Mouse (Mus musculus): ENCODE measurements around the gene Pipox. TPM values are rescaled to one million over a fixed set of nuclear protein-coding genes. Genes with fewer than 3 reads are reported as not detected.
A peak's percentile ranks its signal among the peaks of the same experiment; 100 is the strongest.

Gene Pipox
- polyA plus RNA-seq, 1 experiment from 2014 or later = 48.9 TPM

DNA sequence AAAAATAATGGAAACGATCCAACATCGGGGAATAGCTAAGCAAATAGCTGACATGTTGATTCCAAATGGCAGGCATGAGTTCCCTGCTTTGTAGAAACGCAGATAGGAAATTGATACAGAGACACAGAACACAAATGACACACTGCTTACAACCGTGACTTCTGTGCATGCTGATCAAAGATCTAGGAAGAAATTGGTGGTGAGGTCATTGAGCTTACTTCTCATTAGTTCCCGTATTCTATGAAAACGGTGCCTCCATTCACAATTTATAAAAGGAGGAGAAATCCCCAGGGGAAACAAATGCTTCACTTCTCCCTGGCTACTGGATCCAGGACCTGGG lies 2.6 kb upstream of the Pipox start:
- Histone ChIP-seq H3K4me1 (ENCODE audit: insufficient read depth) (peaks cover 19% of the 10 kb centered on the region), H3K27me3 (ENCODE audit: insufficient read depth, low read length) (no peaks in the 10 kb centered on the region; the same call in 1 of the 2 replicates)
- TF ChIP-seq CTCF (IDR thresholded peaks at IDR 0.05; ENCODE audit: low read depth) (no peak), EP300 (IDR thresholded peaks at IDR 0.05; ENCODE audit: low read depth) (no peak)

DNA sequence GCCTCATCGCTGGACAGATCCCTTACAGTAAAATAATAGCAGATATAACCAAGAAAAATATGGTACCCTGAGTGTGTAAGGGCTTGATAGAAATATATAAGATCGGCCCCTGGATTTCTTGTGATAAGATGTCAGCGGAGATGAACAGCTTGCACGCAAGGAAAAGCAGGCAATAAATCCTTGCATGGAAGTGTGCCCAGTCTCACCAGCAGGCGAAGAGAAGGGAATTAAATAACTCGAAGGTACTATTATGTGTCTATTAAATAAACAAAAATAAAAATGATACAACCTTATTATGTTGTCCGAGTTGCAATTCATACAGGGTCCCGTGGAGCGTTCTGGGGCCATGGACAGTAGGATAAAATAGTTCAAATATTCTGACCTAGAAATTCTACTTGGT lies 2.1 kb upstream of the Pipox start:
- no peak overlapping the region for H3K4me3 ChIP-seq (ENCODE audit: low read depth, low read length)
- H3K9ac ChIP-seq (replicated peaks) = no peak overlapping the region
- H3K4me2 ChIP-seq (ENCODE audit: low read depth, low read length) = no peak overlapping the region
- no peaks in the 10 kb centered on the region for H3K36me3 ChIP-seq (replicated peaks; ENCODE audit: insufficient read depth, low read length)
- no peak for TF ChIP-seq CTCF (IDR thresholded peaks at IDR 0.05; ENCODE audit: low read depth)
- TF ChIP-seq EP300 (IDR thresholded peaks at IDR 0.05; ENCODE audit: low read depth) = no peak
- peaks cover 22% of the 10 kb centered on the region for H3K4me1 ChIP-seq (ENCODE audit: insufficient read depth)
- DNase-seq = no peak
- WGBS (ENCODE audit: insufficient replicate concordance) = 78% methylated on average over 9 of the region's 9 CpGs
- ATAC-seq = no peak
- H3K9me3 ChIP-seq (ENCODE audit: low read length) = no peaks in the 10 kb centered on the region
- no peaks in the 10 kb centered on the region; the same call in 1 of the 2 replicates for H3K27me3 ChIP-seq (ENCODE audit: insufficient read depth, low read length)
- H3K27ac ChIP-seq (ENCODE audit: low read depth) = no peak overlapping the region

More for the DNA sequence above, 2.6 kb upstream of the Pipox start:
- Histone ChIP-seq H3K9ac (replicated peaks) (no peak overlapping the region), H3K4me3 (ENCODE audit: low read depth, low read length) (no peak overlapping the region), H3K4me2 (ENCODE audit: low read depth, low read length) (no peak overlapping the region), H3K36me3 (replicated peaks; ENCODE audit: insufficient read depth, low read length) (no peaks in the 10 kb centered on the region), H3K27ac (ENCODE audit: low read depth) (no peak overlapping the region), H3K9me3 (ENCODE audit: low read length) (no peaks in the 10 kb centered on the region)
- 59% methylated on average over 6 of the region's 6 CpGs for WGBS (ENCODE audit: insufficient replicate concordance)
- DNase-seq = no peak
- no peak for ATAC-seq

DNA sequence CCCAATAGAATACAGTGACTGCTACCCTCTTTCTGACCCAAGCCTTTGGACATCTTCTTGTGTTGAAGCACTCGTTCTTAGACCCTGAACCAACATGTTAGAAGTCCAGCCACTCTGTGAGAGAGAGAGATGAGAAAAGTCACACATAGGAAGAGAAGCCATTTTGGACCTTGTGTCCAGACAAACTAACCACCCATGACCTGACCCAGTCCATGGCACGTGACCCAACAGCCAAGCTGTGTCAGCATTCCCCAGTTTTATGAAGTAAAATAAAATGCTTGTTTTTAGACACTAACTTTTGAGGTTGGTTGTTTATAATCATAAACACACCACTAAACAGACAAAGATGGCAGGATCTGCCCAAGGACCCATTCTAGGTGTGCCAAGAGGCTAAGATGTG lies 1.1 kb upstream of the Pipox start:
- 65% methylated on average over 2 of the region's 2 CpGs for WGBS (ENCODE audit: insufficient replicate concordance)
- DNase-seq = no peak
- Histone ChIP-seq H3K27ac (ENCODE audit: low read depth) (peak overlapping the region; percentile 83; the same call in 1 of the 2 replicates), H3K9ac (replicated peaks) (no peak overlapping the region), H3K36me3 (replicated peaks; ENCODE audit: insufficient read depth, low read length) (no peaks in the 10 kb centered on the region), H3K4me2 (ENCODE audit: low read depth, low read length) (no peak overlapping the region), H3K4me3 (ENCODE audit: low read depth, low read length) (no peak overlapping the region), H3K9me3 (ENCODE audit: low read length) (no peaks in the 10 kb centered on the region), H3K4me1 (ENCODE audit: insufficient read depth) (peaks cover 29% of the 10 kb centered on the region), H3K27me3 (ENCODE audit: insufficient read depth, low read length) (no peaks in the 10 kb centered on the region; the same call in 1 of the 2 replicates)
- TF ChIP-seq EP300 (IDR thresholded peaks at IDR 0.05; ENCODE audit: low read depth) = no peak
- no peak for TF ChIP-seq CTCF (IDR thresholded peaks at IDR 0.05; ENCODE audit: low read depth)
- ATAC-seq = no peak

DNA sequence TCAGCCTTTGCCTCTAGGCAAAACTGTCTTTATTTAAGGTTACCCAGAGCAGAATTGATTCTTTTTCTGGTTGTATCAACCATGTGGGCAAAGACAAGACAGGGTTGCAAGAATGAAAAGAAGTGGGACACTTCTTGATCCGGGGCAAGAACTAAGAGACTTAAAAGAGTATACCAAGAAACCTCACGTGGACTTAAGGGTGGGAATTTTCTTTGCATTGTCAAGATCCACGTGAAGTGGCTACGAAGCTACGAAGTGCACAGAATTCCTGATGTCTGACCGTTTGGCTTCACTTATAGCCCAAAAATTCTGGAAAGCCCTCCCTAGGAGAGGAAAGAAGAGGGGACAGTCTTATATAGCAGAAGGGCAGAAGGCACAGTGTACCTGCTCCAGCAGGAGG lies 613 bp downstream of the Pipox start:
- no peaks in the 10 kb centered on the region for H3K36me3 ChIP-seq (replicated peaks; ENCODE audit: insufficient read depth, low read length)
- H3K4me2 ChIP-seq (ENCODE audit: low read depth, low read length) = peak overlapping the region; percentile 63
- DNase-seq (no peak), ATAC-seq (no peak)
- H3K4me3 ChIP-seq (ENCODE audit: low read depth, low read length) = peak overlapping the region; percentile 41
- H3K9ac ChIP-seq (replicated peaks) = peak overlapping the region; percentile 60
- TF ChIP-seq EP300 (IDR thresholded peaks at IDR 0.05; ENCODE audit: low read depth) (no peak), CTCF (IDR thresholded peaks at IDR 0.05; ENCODE audit: low read depth) (no peak)
- peaks cover 29% of the 10 kb centered on the region for H3K4me1 ChIP-seq (ENCODE audit: insufficient read depth)
- peak overlapping the region; percentile 83 for H3K27ac ChIP-seq (ENCODE audit: low read depth)
- WGBS (ENCODE audit: insufficient replicate concordance) = 44% methylated on average over 6 of the region's 6 CpGs
- no peaks in the 10 kb centered on the region; the same call in 1 of the 2 replicates for H3K27me3 ChIP-seq (ENCODE audit: insufficient read depth, low read length)
- H3K9me3 ChIP-seq (ENCODE audit: low read length) = no peaks in the 10 kb centered on the region

GRCm38 (mm10) chr11:77892883-77893282 lies 1.0 kb downstream of the Pipox start:
- Histone ChIP-seq H3K9me3 (ENCODE audit: low read length) (no peaks in the 10 kb centered on the region), H3K4me3 (ENCODE audit: low read depth, low read length) (peak overlapping the region; percentile 41), H3K27ac (ENCODE audit: low read depth) (peak overlapping the region; percentile 83), H3K4me2 (ENCODE audit: low read depth, low read length) (peak overlapping the region; percentile 63), H3K9ac (replicated peaks) (peak overlapping the region; percentile 60), H3K36me3 (replicated peaks; ENCODE audit: insufficient read depth, low read length) (no peaks in the 10 kb centered on the region), H3K27me3 (ENCODE audit: insufficient read depth, low read length) (no peaks in the 10 kb centered on the region; the same call in 1 of the 2 replicates), H3K4me1 (ENCODE audit: insufficient read depth) (peaks cover 29% of the 10 kb centered on the region)
- DNase-seq (no peak), ATAC-seq (no peak)
- TF ChIP-seq CTCF (IDR thresholded peaks at IDR 0.05; ENCODE audit: low read depth) = no peak
- no peak for TF ChIP-seq EP300 (IDR thresholded peaks at IDR 0.05; ENCODE audit: low read depth)
- WGBS (ENCODE audit: insufficient replicate concordance) = 30% methylated on average over 5 of the region's 5 CpGs

GRCm38 (mm10) chr11:77890648-77891258 lies 3.1 kb downstream of the Pipox start:
- no peaks in the 10 kb centered on the region for H3K36me3 ChIP-seq (replicated peaks; ENCODE audit: insufficient read depth, low read length)
- peak overlapping the region; percentile 77 for H3K27ac ChIP-seq (ENCODE audit: low read depth)
- H3K9ac ChIP-seq (replicated peaks) = no peak overlapping the region
- H3K27me3 ChIP-seq (ENCODE audit: insufficient read depth, low read length) = no peaks in the 10 kb centered on the region
- no peak overlapping the region for H3K4me3 ChIP-seq (ENCODE audit: low read depth, low read length)
- H3K4me2 ChIP-seq (ENCODE audit: low read depth, low read length) = no peak overlapping the region
- no peak for DNase-seq
- no peaks in the 10 kb centered on the region for H3K9me3 ChIP-seq (ENCODE audit: low read length)
- TF ChIP-seq CTCF (IDR thresholded peaks at IDR 0.05; ENCODE audit: low read depth) = no peak
- TF ChIP-seq EP300 (IDR thresholded peaks at IDR 0.05; ENCODE audit: low read depth) = no peak
- WGBS (ENCODE audit: insufficient replicate concordance) = 55% methylated on average over 2 of the region's 2 CpGs
- H3K4me1 ChIP-seq (ENCODE audit: insufficient read depth) = peaks cover 29% of the 10 kb centered on the region
- ATAC-seq = no peak
